Mouse (Mus musculus): ENCODE results near the gene Zp3. TPM values are rescaled to one million over a fixed set of nuclear protein-coding genes. Genes with fewer than 3 reads are reported as not detected.

Zp3 gene
- polyA plus RNA-seq, 1 experiment: 0.18 TPM

GRCm38 (mm10) chr5:135962492-135963279 lies 17.2 kb upstream of the Zp3 start:
- TF ChIP-seq POLR2A (IDR thresholded peaks at IDR 0.05; ENCODE audit: borderline replicate concordance, extremely low read depth, insufficient read depth, insufficient read length, poor library complexity, severe bottlenecking) (peak; percentile 53; the same call in 1 of the 2 replicates), CTCF (IDR thresholded peaks at IDR 0.05; ENCODE audit: borderline replicate concordance, extremely low read depth, insufficient read depth, insufficient read length) (no peak)
- DNase-seq (ENCODE audit: low read depth): peak; percentile 100

GRCm38 (mm10) chr5:135963280-135963627 lies 16.6 kb upstream of the Zp3 start:
- no peak for TF ChIP-seq POLR2A (IDR thresholded peaks at IDR 0.05; ENCODE audit: borderline replicate concordance, extremely low read depth, insufficient read depth, insufficient read length, poor library complexity, severe bottlenecking)
- no peak for TF ChIP-seq CTCF (IDR thresholded peaks at IDR 0.05; ENCODE audit: borderline replicate concordance, extremely low read depth, insufficient read depth, insufficient read length)
- no peak for DNase-seq (ENCODE audit: low read depth)

GRCm38 (mm10) chr5:135965501-135965930 lies 14.4 kb upstream of the Zp3 start:
- TF ChIP-seq CTCF (IDR thresholded peaks at IDR 0.05; ENCODE audit: borderline replicate concordance, extremely low read depth, insufficient read depth, insufficient read length) (no peak), POLR2A (IDR thresholded peaks at IDR 0.05; ENCODE audit: borderline replicate concordance, extremely low read depth, insufficient read depth, insufficient read length, poor library complexity, severe bottlenecking) (no peak)
- peak; percentile 15 for DNase-seq (ENCODE audit: low read depth)

GRCm38 (mm10) chr5:135966866-135967265 lies 13.0 kb upstream of the Zp3 start:
- no peak for DNase-seq (ENCODE audit: low read depth)
- TF ChIP-seq CTCF (IDR thresholded peaks at IDR 0.05; ENCODE audit: borderline replicate concordance, extremely low read depth, insufficient read depth, insufficient read length) (peak; percentile 40; the same call in 1 of the 2 replicates), POLR2A (IDR thresholded peaks at IDR 0.05; ENCODE audit: borderline replicate concordance, extremely low read depth, insufficient read depth, insufficient read length, poor library complexity, severe bottlenecking) (no peak)

- TF ChIP-seq POLR2A (IDR thresholded peaks at IDR 0.05; ENCODE audit: borderline replicate concordance, extremely low read depth, insufficient read depth, insufficient read length, poor library complexity, severe bottlenecking): no peak
- peak; percentile 55; the same call in 1 of the 2 replicates for TF ChIP-seq CTCF (IDR thresholded peaks at IDR 0.05; ENCODE audit: borderline replicate concordance, extremely low read depth, insufficient read depth, insufficient read length)
- DNase-seq (ENCODE audit: low read depth): peak; percentile 33
Observed at GRCm38 (mm10) chr5:135968781-135969180, 11.1 kb upstream of the Zp3 start.

- no peak for DNase-seq (ENCODE audit: low read depth)
- TF ChIP-seq POLR2A (IDR thresholded peaks at IDR 0.05; ENCODE audit: borderline replicate concordance, extremely low read depth, insufficient read depth, insufficient read length, poor library complexity, severe bottlenecking) (no peak), CTCF (IDR thresholded peaks at IDR 0.05; ENCODE audit: borderline replicate concordance, extremely low read depth, insufficient read depth, insufficient read length) (no peak)
Observed at GRCm38 (mm10) chr5:135970247-135970646, 9.7 kb upstream of the Zp3 start.

- no peak for TF ChIP-seq CTCF (IDR thresholded peaks at IDR 0.05; ENCODE audit: borderline replicate concordance, extremely low read depth, insufficient read depth, insufficient read length)
- TF ChIP-seq POLR2A (IDR thresholded peaks at IDR 0.05; ENCODE audit: borderline replicate concordance, extremely low read depth, insufficient read depth, insufficient read length, poor library complexity, severe bottlenecking): no peak
- no peak for DNase-seq (ENCODE audit: low read depth)
Observed at GRCm38 (mm10) chr5:135971876-135972275, 8.0 kb upstream of the Zp3 start.

GRCm38 (mm10) chr5:135974365-135974764 lies 5.5 kb upstream of the Zp3 start, which contains the start of gene Ssc4d:
Gene Ssc4d (minus strand): TSS chr5:135974531.
- TF ChIP-seq POLR2A (IDR thresholded peaks at IDR 0.05; ENCODE audit: borderline replicate concordance, extremely low read depth, insufficient read depth, insufficient read length, poor library complexity, severe bottlenecking) (no peak), CTCF (IDR thresholded peaks at IDR 0.05; ENCODE audit: borderline replicate concordance, extremely low read depth, insufficient read depth, insufficient read length) (no peak)
- DNase-seq (ENCODE audit: low read depth): no peak

GRCm38 (mm10) chr5:135975893-135976668 lies 3.8 kb upstream of the Zp3 start:
- no peak for DNase-seq (ENCODE audit: low read depth)
- TF ChIP-seq CTCF (IDR thresholded peaks at IDR 0.05; ENCODE audit: borderline replicate concordance, extremely low read depth, insufficient read depth, insufficient read length) (no peak), POLR2A (IDR thresholded peaks at IDR 0.05; ENCODE audit: borderline replicate concordance, extremely low read depth, insufficient read depth, insufficient read length, poor library complexity, severe bottlenecking) (no peak)

GRCm38 (mm10) chr5:135979381-135979780 lies 518 bp upstream of the Zp3 start:
- TF ChIP-seq POLR2A (IDR thresholded peaks at IDR 0.05; ENCODE audit: borderline replicate concordance, extremely low read depth, insufficient read depth, insufficient read length, poor library complexity, severe bottlenecking): no peak
- no peak for TF ChIP-seq CTCF (IDR thresholded peaks at IDR 0.05; ENCODE audit: borderline replicate concordance, extremely low read depth, insufficient read depth, insufficient read length)
- DNase-seq (ENCODE audit: low read depth): no peak

GRCm38 (mm10) chr5:135982398-135982797 lies 2.5 kb downstream of the Zp3 start:
- peak; percentile 73 for DNase-seq (ENCODE audit: low read depth)
- TF ChIP-seq CTCF (IDR thresholded peaks at IDR 0.05; ENCODE audit: borderline replicate concordance, extremely low read depth, insufficient read depth, insufficient read length) (peak; percentile 84), POLR2A (IDR thresholded peaks at IDR 0.05; ENCODE audit: borderline replicate concordance, extremely low read depth, insufficient read depth, insufficient read length, poor library complexity, severe bottlenecking) (no peak)
